Mouse (Mus musculus): ENCODE measurements around the gene Cdc42ep5. TPM values are rescaled to one million over a fixed set of nuclear protein-coding genes. Genes with fewer than 3 reads are reported as not detected.

Cdc42ep5 gene
- total and polyA plus RNA-seq, 2 experiments from 2014 or later = 8.5 to 11.7 TPM

GRCm38 (mm10) chr7:4141648-4142325 is 22.9 kb downstream of the Cdc42ep5 start:
- Histone ChIP-seq H3K27me3 (ENCODE audit: insufficient read depth, low read length) (no peaks in the 10 kb centered on the region), H3K4me2 (ENCODE audit: low read depth, low read length) (no peak overlapping the region), H3K36me3 (ENCODE audit: insufficient read depth, low read length) (peaks cover 77% of the 10 kb centered on the region), H3K9me3 (ENCODE audit: low read length) (no peaks in the 10 kb centered on the region), H3K27ac (no peak overlapping the region), H3K9ac (replicated peaks; ENCODE audit: low read length) (no peak overlapping the region), H3K4me3 (ENCODE audit: low read length) (no peak overlapping the region), H3K4me1 (ENCODE audit: insufficient read depth, low read length) (peaks cover 9% of the 10 kb centered on the region; the same call in 1 of the 2 replicates)
- no peak for ATAC-seq
- TF ChIP-seq CTCF (IDR thresholded peaks at IDR 0.05; ENCODE audit: low read depth) = no peak
- 91% methylated on average over 6 of the region's 6 CpGs for WGBS
- no peak for DNase-seq (ENCODE audit: low spot score)

DNA sequence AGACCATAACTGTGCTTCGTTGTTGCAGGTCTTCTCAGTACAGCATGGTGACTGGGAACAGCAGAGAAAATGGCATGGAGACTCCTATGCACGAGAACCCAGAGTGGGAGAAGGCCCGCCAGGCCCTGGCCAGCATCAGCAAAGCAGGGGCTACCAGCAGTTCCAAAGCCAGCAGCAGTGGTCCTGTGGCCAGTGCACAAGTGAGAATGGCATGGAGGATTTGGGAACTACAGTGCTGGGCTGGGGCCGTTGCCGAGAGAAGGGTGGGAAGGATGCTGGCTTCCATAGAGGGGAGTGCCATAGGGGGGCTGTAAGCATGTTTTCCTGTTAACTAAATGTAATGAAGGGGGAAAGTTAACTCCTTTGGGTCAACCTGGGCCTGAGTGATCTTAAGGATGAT is 25.3 kb downstream of the Cdc42ep5 start:
- WGBS = 96% methylated on average over 5 of the region's 5 CpGs
- H3K9me3 ChIP-seq (ENCODE audit: low read length) = no peaks in the 10 kb centered on the region
- ATAC-seq = no peak
- peaks cover 54% of the 10 kb centered on the region for H3K36me3 ChIP-seq (ENCODE audit: insufficient read depth, low read length)
- peaks cover 9% of the 10 kb centered on the region; the same call in 1 of the 2 replicates for H3K4me1 ChIP-seq (ENCODE audit: insufficient read depth, low read length)
- H3K9ac ChIP-seq (replicated peaks; ENCODE audit: low read length) = no peak overlapping the region
- TF ChIP-seq CTCF (IDR thresholded peaks at IDR 0.05; ENCODE audit: low read depth) = no peak
- H3K27me3 ChIP-seq (ENCODE audit: insufficient read depth, low read length) = no peaks in the 10 kb centered on the region
- DNase-seq (ENCODE audit: low spot score) = no peak
- H3K4me3 ChIP-seq (ENCODE audit: low read length) = no peak overlapping the region
- H3K4me2 ChIP-seq (ENCODE audit: low read depth, low read length) = no peak overlapping the region
- H3K27ac ChIP-seq = no peak overlapping the region

DNA sequence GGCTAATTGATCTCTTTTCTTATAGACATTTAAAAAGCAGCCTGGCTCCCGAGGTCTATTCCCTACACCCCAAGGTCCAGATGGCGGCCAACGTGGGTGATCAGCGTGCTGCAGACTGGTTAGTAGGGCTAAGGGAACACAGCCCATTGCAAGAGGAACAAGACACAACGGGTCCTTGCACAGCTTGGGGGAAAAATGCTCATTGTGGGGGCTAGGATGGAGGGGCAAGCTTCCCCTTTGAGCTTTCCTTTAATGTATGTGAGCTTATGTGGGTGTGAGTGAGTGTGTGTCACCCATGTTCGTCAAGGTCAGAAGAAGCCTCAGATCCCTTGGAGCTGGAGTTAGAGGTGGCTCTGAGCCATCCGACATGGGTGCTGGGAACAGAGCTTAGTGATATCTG is 26.0 kb downstream of the Cdc42ep5 start:
- H3K4me3 ChIP-seq (ENCODE audit: low read length) = no peak overlapping the region
- H3K9ac ChIP-seq (replicated peaks; ENCODE audit: low read length) = no peak overlapping the region
- H3K4me2 ChIP-seq (ENCODE audit: low read depth, low read length) = no peak overlapping the region
- ATAC-seq = no peak
- TF ChIP-seq CTCF (IDR thresholded peaks at IDR 0.05; ENCODE audit: low read depth) = no peak
- H3K27me3 ChIP-seq (ENCODE audit: insufficient read depth, low read length) = no peaks in the 10 kb centered on the region
- no peaks in the 10 kb centered on the region for H3K9me3 ChIP-seq (ENCODE audit: low read length)
- WGBS = 94% methylated on average over 7 of the region's 7 CpGs
- peaks cover 9% of the 10 kb centered on the region; the same call in 1 of the 2 replicates for H3K4me1 ChIP-seq (ENCODE audit: insufficient read depth, low read length)
- H3K36me3 ChIP-seq (ENCODE audit: insufficient read depth, low read length) = peaks cover 54% of the 10 kb centered on the region
- no peak for DNase-seq (ENCODE audit: low spot score)
- H3K27ac ChIP-seq = no peak overlapping the region

GRCm38 (mm10) chr7:4138181-4138580 is 26.5 kb downstream of the Cdc42ep5 start:
- H3K27me3 ChIP-seq (ENCODE audit: insufficient read depth, low read length) = no peaks in the 10 kb centered on the region
- peak overlapping the region; percentile 83; the same call in 1 of the 2 replicates for H3K9ac ChIP-seq (replicated peaks; ENCODE audit: low read length)
- DNase-seq (ENCODE audit: low spot score) (no peak), ATAC-seq (no peak)
- H3K4me1 ChIP-seq (ENCODE audit: insufficient read depth, low read length) = peaks cover 9% of the 10 kb centered on the region; the same call in 1 of the 2 replicates
- 66% methylated on average over 2 of the region's 2 CpGs for WGBS
- H3K4me2 ChIP-seq (ENCODE audit: low read depth, low read length) = peak overlapping the region; percentile 93
- H3K27ac ChIP-seq = no peak overlapping the region
- TF ChIP-seq CTCF (IDR thresholded peaks at IDR 0.05; ENCODE audit: low read depth) = no peak
- H3K4me3 ChIP-seq (ENCODE audit: low read length) = peak overlapping the region; percentile 79
- H3K36me3 ChIP-seq (ENCODE audit: insufficient read depth, low read length) = peaks cover 52% of the 10 kb centered on the region
- H3K9me3 ChIP-seq (ENCODE audit: low read length) = no peaks in the 10 kb centered on the region

- Histone ChIP-seq H3K4me2 (ENCODE audit: low read depth, low read length) (peak overlapping the region; percentile 93), H3K4me1 (ENCODE audit: insufficient read depth, low read length) (peaks cover 9% of the 10 kb centered on the region; the same call in 1 of the 2 replicates), H3K9me3 (ENCODE audit: low read length) (no peaks in the 10 kb centered on the region), H3K4me3 (ENCODE audit: low read length) (peak overlapping the region; percentile 79), H3K27me3 (ENCODE audit: insufficient read depth, low read length) (no peaks in the 10 kb centered on the region), H3K36me3 (ENCODE audit: insufficient read depth, low read length) (peaks cover 48% of the 10 kb centered on the region), H3K27ac (peak overlapping the region; percentile 99), H3K9ac (replicated peaks; ENCODE audit: low read length) (peak overlapping the region; percentile 83)
- ATAC-seq = no peak
- no peak for TF ChIP-seq CTCF (IDR thresholded peaks at IDR 0.05; ENCODE audit: low read depth)
- DNase-seq (ENCODE audit: low spot score) = no peak
- whole genome bisulfite sequencing = 51% methylated on average over 3 of the region's 3 CpGs
Measured at GRCm38 (mm10) chr7:4137746-4138145, 26.9 kb downstream of the Cdc42ep5 start.

GRCm38 (mm10) chr7:4136771-4137531 is 27.7 kb downstream of the Cdc42ep5 start, which contains the start of gene Leng8:
Leng8 (plus strand) TSS chr7:4137039.
- DNase-seq (ENCODE audit: low spot score) (peak; percentile 100), ATAC-seq (peak; percentile 99)
- Histone ChIP-seq H3K27me3 (ENCODE audit: insufficient read depth, low read length) (no peaks in the 10 kb centered on the region), H3K9ac (replicated peaks; ENCODE audit: low read length) (peak within 1 kb of the TSS; percentile 83), H3K27ac (peak within 1 kb of the TSS; percentile 99), H3K4me3 (ENCODE audit: low read length) (peak within 1 kb of the TSS; percentile 79), H3K4me1 (ENCODE audit: insufficient read depth, low read length) (peaks cover 9% of the 10 kb centered on the region; the same call in 1 of the 2 replicates), H3K4me2 (ENCODE audit: low read depth, low read length) (peak within 1 kb of the TSS; percentile 93), H3K9me3 (ENCODE audit: low read length) (no peaks in the 10 kb centered on the region), H3K36me3 (ENCODE audit: insufficient read depth, low read length) (peaks cover 40% of the 10 kb centered on the region)
- TF ChIP-seq CTCF (IDR thresholded peaks at IDR 0.05; ENCODE audit: low read depth) = peak; percentile 27; the same call in 1 of the 2 replicates
- WGBS = under 1% methylated on average over 70 of the region's 78 CpGs

Data from hindbrain, postnatal 0 days (tissue).